Mouse (Mus musculus): Measurements from ENCODE around the gene Aqp9.

The Aqp9 gene

DNA sequence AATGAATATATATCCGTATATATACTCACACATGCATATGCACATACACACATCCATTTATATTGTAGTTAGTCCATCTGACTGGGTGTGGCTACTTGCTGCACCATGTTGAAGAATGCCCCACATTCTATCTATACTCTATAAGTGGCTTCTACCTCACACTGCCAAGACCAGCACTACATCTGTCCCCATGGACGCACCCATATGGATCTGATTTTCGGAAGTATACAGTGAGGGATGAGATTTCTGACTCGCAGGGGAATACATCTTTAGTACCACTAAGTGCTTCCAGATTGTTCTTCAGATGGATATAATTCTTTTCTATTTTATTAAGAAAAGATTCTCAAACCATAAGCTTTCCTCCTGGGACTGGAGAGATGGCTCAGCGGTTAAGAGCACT lies 65.0 kb downstream of the Aqp9 start:
- Histone ChIP-seq H3K36me3 (ENCODE audit: insufficient read depth, low read length) (no peaks in the 10 kb centered on the region), H3K4me3 (replicated peaks; ENCODE audit: low read length) (no peak overlapping the region), H3K9me3 (ENCODE audit: low read length) (no peaks in the 10 kb centered on the region), H3K4me1 (replicated peaks; ENCODE audit: low read depth, low read length) (no peaks in the 10 kb centered on the region), H3K27me3 (ENCODE audit: insufficient read depth, low read length) (no peaks in the 10 kb centered on the region)
- TF ChIP-seq CTCF (conservative IDR thresholded peaks at IDR 0.05; ENCODE audit: low read length) (no peak), POU5F1 (IDR thresholded peaks at IDR 0.05; ENCODE audit: borderline replicate concordance, low read length) (no peak)

- Histone ChIP-seq H3K4me3 (replicated peaks; ENCODE audit: low read length) (no peak overlapping the region), H3K9me3 (ENCODE audit: low read length) (peaks cover 11% of the 10 kb centered on the region), H3K36me3 (ENCODE audit: insufficient read depth, low read length) (no peaks in the 10 kb centered on the region), H3K4me1 (replicated peaks; ENCODE audit: low read depth, low read length) (no peaks in the 10 kb centered on the region), H3K27me3 (ENCODE audit: insufficient read depth, low read length) (no peaks in the 10 kb centered on the region)
- no peak for TF ChIP-seq CTCF (conservative IDR thresholded peaks at IDR 0.05; ENCODE audit: low read length)
- TF ChIP-seq NANOG (IDR thresholded peaks at IDR 0.05; ENCODE audit: borderline replicate concordance, low read length) = no peak
- TF ChIP-seq POU5F1 (IDR thresholded peaks at IDR 0.05; ENCODE audit: borderline replicate concordance, low read length) = no peak
These were observed 74.4 kb downstream of the Aqp9 start for GRCm38 (mm10) chr9:71094066-71094465.

DNA sequence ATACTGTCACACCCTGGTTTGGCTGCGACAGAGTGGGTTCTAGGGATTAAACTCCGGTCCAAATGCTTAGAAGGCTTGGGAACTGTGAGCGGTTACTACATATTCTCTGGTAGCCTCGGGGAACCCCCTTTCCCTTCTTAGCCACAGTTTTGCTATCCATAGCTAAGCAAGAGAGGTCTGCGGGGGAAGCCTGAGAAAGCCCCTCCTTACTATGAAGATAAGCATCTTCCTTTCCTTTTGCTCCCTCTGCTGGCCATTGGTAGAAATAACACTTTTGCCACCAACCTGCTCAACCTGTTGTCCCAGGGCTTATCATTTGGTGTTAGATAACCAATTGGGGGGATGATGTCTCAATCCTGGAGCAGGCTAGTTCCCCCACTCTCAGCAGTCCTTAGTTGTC lies 76.4 kb downstream of the Aqp9 start:
- Histone ChIP-seq H3K4me1 (replicated peaks; ENCODE audit: low read depth, low read length) (no peaks in the 10 kb centered on the region), H3K27me3 (ENCODE audit: insufficient read depth, low read length) (no peaks in the 10 kb centered on the region), H3K36me3 (ENCODE audit: insufficient read depth, low read length) (no peaks in the 10 kb centered on the region), H3K4me3 (replicated peaks; ENCODE audit: low read length) (no peak overlapping the region), H3K9me3 (ENCODE audit: low read length) (peaks cover 11% of the 10 kb centered on the region)
- no peak for TF ChIP-seq POU5F1 (IDR thresholded peaks at IDR 0.05; ENCODE audit: borderline replicate concordance, low read length)
- peak; percentile 52 for TF ChIP-seq CTCF (conservative IDR thresholded peaks at IDR 0.05; ENCODE audit: low read length)

DNA sequence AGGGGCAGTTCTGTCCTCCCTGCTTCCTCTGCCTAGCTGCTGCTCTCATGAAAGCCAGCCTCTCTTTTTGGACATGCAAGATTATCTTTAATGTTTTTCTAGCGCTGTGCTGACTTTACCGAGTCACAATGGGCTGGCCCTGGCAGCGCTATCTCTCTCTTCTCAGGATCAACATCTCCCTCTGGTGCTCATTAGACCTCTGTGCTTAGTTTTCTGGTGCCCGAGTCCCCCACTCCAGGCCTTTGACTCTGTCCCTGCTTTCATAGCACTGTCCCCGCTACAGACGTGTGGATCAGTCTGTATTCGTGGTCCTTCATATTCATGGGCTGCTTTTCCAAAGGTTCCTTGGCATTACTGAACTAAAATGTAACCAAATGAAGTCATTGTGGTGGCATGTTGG lies 89.3 kb downstream of the Aqp9 start:
- Histone ChIP-seq H3K27me3 (ENCODE audit: insufficient read depth, low read length) (peaks cover 5% of the 10 kb centered on the region; the same call in 1 of the 2 replicates), H3K4me3 (replicated peaks; ENCODE audit: low read length) (no peak overlapping the region), H3K36me3 (ENCODE audit: insufficient read depth, low read length) (no peaks in the 10 kb centered on the region), H3K9me3 (ENCODE audit: low read length) (no peaks in the 10 kb centered on the region), H3K4me1 (replicated peaks; ENCODE audit: low read depth, low read length) (no peaks in the 10 kb centered on the region)
- TF ChIP-seq CTCF (conservative IDR thresholded peaks at IDR 0.05; ENCODE audit: low read length) (no peak), POU5F1 (IDR thresholded peaks at IDR 0.05; ENCODE audit: borderline replicate concordance, low read length) (no peak), NANOG (IDR thresholded peaks at IDR 0.05; ENCODE audit: borderline replicate concordance, low read length) (no peak)

- Histone ChIP-seq H3K27me3 (ENCODE audit: insufficient read depth, low read length) (peaks cover 5% of the 10 kb centered on the region; the same call in 1 of the 2 replicates), H3K9me3 (ENCODE audit: low read length) (no peaks in the 10 kb centered on the region), H3K36me3 (ENCODE audit: insufficient read depth, low read length) (no peaks in the 10 kb centered on the region), H3K4me1 (replicated peaks; ENCODE audit: low read depth, low read length) (no peaks in the 10 kb centered on the region), H3K4me3 (replicated peaks; ENCODE audit: low read length) (no peak overlapping the region)
- TF ChIP-seq CTCF (conservative IDR thresholded peaks at IDR 0.05; ENCODE audit: low read length) (no peak), POU5F1 (IDR thresholded peaks at IDR 0.05; ENCODE audit: borderline replicate concordance, low read length) (no peak), NANOG (IDR thresholded peaks at IDR 0.05; ENCODE audit: borderline replicate concordance, low read length) (no peak)
These were observed 91.1 kb downstream of the Aqp9 start for GRCm38 (mm10) chr9:71077251-71077825.

- H3K36me3 ChIP-seq (ENCODE audit: insufficient read depth, low read length) = no peaks in the 10 kb centered on the region
- no peaks in the 10 kb centered on the region for H3K9me3 ChIP-seq (ENCODE audit: low read length)
- TF ChIP-seq CTCF (conservative IDR thresholded peaks at IDR 0.05; ENCODE audit: low read length) (no peak), POU5F1 (IDR thresholded peaks at IDR 0.05; ENCODE audit: borderline replicate concordance, low read length) (no peak), NANOG (IDR thresholded peaks at IDR 0.05; ENCODE audit: borderline replicate concordance, low read length) (no peak)
- H3K4me1 ChIP-seq (replicated peaks; ENCODE audit: low read depth, low read length) = no peaks in the 10 kb centered on the region
- peaks cover 9% of the 10 kb centered on the region for H3K27me3 ChIP-seq (ENCODE audit: insufficient read depth, low read length)
- no peak overlapping the region for H3K4me3 ChIP-seq (replicated peaks; ENCODE audit: low read length)
These were observed 92.3 kb downstream of the Aqp9 start for GRCm38 (mm10) chr9:71076201-71076648.

GRCm38 (mm10) chr9:71073831-71074230 lies 94.7 kb downstream of the Aqp9 start:
- H3K4me3 ChIP-seq (replicated peaks; ENCODE audit: low read length) = no peak overlapping the region

DNA sequence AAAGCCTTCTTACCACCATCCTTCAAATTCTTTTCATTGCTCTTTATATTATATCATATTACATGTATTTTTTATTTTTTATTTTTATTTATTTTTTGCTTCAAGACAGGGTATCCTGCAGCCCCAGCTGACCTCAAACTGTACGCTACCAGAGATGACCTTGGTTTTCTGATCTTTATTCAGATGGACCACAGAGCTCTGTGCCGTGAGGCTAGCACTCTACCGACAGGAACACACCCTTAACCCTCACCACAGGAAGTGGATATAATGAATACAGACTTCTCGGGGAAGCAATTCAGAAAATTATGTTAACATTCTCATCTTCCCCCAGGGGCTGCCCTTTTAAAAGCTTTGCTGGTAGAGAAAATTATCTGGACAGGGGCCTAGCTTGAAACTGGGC lies 95.4 kb downstream of the Aqp9 start:
- Histone ChIP-seq H3K27me3 (ENCODE audit: insufficient read depth, low read length) (peaks cover 13% of the 10 kb centered on the region), H3K4me1 (replicated peaks; ENCODE audit: low read depth, low read length) (no peaks in the 10 kb centered on the region), H3K9me3 (ENCODE audit: low read length) (no peaks in the 10 kb centered on the region), H3K4me3 (replicated peaks; ENCODE audit: low read length) (no peak overlapping the region), H3K36me3 (ENCODE audit: insufficient read depth, low read length) (no peaks in the 10 kb centered on the region)
- no peak for TF ChIP-seq POU5F1 (IDR thresholded peaks at IDR 0.05; ENCODE audit: borderline replicate concordance, low read length)

More at GRCm38 (mm10) chr9:71073831-71074230, 94.7 kb downstream of the Aqp9 start:
- Histone ChIP-seq H3K9me3 (ENCODE audit: low read length) (no peaks in the 10 kb centered on the region), H3K4me1 (replicated peaks; ENCODE audit: low read depth, low read length) (no peaks in the 10 kb centered on the region), H3K36me3 (ENCODE audit: insufficient read depth, low read length) (no peaks in the 10 kb centered on the region), H3K27me3 (ENCODE audit: insufficient read depth, low read length) (peaks cover 13% of the 10 kb centered on the region)
- TF ChIP-seq POU5F1 (IDR thresholded peaks at IDR 0.05; ENCODE audit: borderline replicate concordance, low read length) = no peak
- no peak for TF ChIP-seq CTCF (conservative IDR thresholded peaks at IDR 0.05; ENCODE audit: low read length)
- no peak for TF ChIP-seq NANOG (IDR thresholded peaks at IDR 0.05; ENCODE audit: borderline replicate concordance, low read length)

DNA sequence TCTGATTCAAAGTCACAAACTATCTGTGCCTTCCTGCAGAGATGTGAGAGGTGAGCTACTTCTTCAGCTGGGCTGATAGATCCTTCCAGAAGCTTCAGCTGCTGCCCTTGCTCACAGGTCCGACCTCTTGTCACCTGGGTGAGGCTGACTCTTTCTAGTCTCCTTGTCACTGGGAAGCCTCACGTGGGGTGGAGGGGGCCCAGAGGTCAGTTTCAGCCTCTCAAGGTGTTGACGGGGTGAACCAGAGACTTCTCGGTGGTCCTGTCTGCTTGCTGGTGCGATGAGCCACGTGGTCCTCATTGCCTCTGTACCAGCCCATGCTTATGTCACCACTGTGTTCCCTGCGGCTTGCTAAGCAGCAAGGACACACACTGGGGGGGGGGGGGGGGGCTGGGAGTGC lies 96.0 kb downstream of the Aqp9 start:
- no peak for TF ChIP-seq POU5F1 (IDR thresholded peaks at IDR 0.05; ENCODE audit: borderline replicate concordance, low read length)
- no peak for TF ChIP-seq NANOG (IDR thresholded peaks at IDR 0.05; ENCODE audit: borderline replicate concordance, low read length)
- no peak for TF ChIP-seq CTCF (conservative IDR thresholded peaks at IDR 0.05; ENCODE audit: low read length)
- H3K36me3 ChIP-seq (ENCODE audit: insufficient read depth, low read length) = no peaks in the 10 kb centered on the region
- no peak overlapping the region for H3K4me3 ChIP-seq (replicated peaks; ENCODE audit: low read length)
- no peaks in the 10 kb centered on the region for H3K4me1 ChIP-seq (replicated peaks; ENCODE audit: low read depth, low read length)
- H3K9me3 ChIP-seq (ENCODE audit: low read length) = no peaks in the 10 kb centered on the region
- H3K27me3 ChIP-seq (ENCODE audit: insufficient read depth, low read length) = peaks cover 13% of the 10 kb centered on the region
